21 mouse cellular contexts compared by ENCODE assay signal in the genomic region with DNA sequence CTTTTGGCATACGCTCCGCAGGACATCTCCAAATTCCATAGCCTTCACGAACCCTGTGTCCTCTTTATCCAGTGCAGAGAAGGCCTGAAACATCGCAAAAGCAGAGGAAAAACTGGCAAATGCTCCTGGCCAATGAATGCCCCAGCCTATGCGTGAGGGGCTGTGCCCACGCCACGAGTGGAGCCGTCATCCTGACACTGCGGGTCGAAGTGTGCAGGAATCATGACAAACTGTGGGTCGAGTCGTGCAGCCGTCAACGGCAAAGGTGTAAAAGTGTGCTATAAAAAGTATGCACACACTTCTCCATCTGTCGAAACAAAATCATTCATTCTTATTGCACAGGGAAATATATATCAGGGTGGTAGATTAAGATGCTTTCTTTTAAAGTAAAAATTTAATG.
DNase-seq lines count a peak whose midpoint lies in the region; ATAC-seq and TF ChIP-seq lines count a peak whose summit lies in the region.
"Had no signal": no experiment of that assay in that cellular context is flagged by ENCODE, and none has a peak within 500 bp of the region (broad histone marks: within the 10 kb centered on the region; RNA-seq: fewer than 3 reads in every experiment).

No protein-coding gene starts in this region.

- intact Hi-C loops in gastrocnemius, adult 2 months (cut with DNase I) = no loop called here

- DNase-seq in frontal cortex, postnatal 25 days (ENCODE audit: low spot score in 2 of 2) = no peak
- DNase-seq in gastrocnemius, adult 2 months = peak; percentile 5
- DNase-seq in gastrocnemius, postnatal 25 days = no peak
- peak; percentile 31 to 39 for DNase-seq in right cerebral cortex, adult 2 months (ENCODE audit: low spot score in 2 of 2)
- DNase-seq in right cerebral cortex, postnatal 36 days (ENCODE audit: low spot score in 2 of 2) = no peak
- peak; percentile 43 for DNase-seq in brain, adult 2 months (ENCODE audit: low read depth, low spot score)
- no peak for DNase-seq in testis, postnatal 14 days (ENCODE audit: low spot score)
- DNase-seq: adrenal gland, adult 2 months; adrenal gland, adult 8-10 months; adrenal gland, postnatal 10 days; adrenal gland, postnatal 14 days; adrenal gland, postnatal 25 days; adrenal gland, postnatal 36 days; B cell, adult 2 months; cerebellum, adult 11 months; cerebellum, adult 11-12 months; cerebellum, adult 18-20 months had no signal

- H3K4me3 ChIP-seq in gastrocnemius, adult 2 months = no peak overlapping the region

- ATAC-seq in frontal cortex, adult (ENCODE audit: low TSS enrichment) = peak; percentile 27; the same call in 1 of the 2 replicates
- ATAC-seq: activated CD4-positive, CD25-positive, alpha-beta regulatory T cell, adult 4 months; CD4-positive, CD25-positive, alpha-beta regulatory T cell, adult 4 months; Patski had no signal

- no peak overlapping the region for H3K27ac ChIP-seq in gastrocnemius, adult 2 months

- no peak for TF ChIP-seq CTCF in gastrocnemius, adult 2 months (IDR thresholded peaks at IDR 0.05)

Comparison
In these comparisons a context has a peak if more than half of its experiments do, and no peak if none do; other contexts are left out.
1. DNase-seq: peak in gastrocnemius, adult 2 months (single experiment), right cerebral cortex, adult 2 months (2 of 2) and brain, adult 2 months (single experiment); none in frontal cortex, postnatal 25 days (0 of 2), gastrocnemius, postnatal 25 days (single experiment), right cerebral cortex, postnatal 36 days (0 of 2) and testis, postnatal 14 days (single experiment).